Mouse (Mus musculus): ENCODE results near the gene Ddx20.

DNA sequence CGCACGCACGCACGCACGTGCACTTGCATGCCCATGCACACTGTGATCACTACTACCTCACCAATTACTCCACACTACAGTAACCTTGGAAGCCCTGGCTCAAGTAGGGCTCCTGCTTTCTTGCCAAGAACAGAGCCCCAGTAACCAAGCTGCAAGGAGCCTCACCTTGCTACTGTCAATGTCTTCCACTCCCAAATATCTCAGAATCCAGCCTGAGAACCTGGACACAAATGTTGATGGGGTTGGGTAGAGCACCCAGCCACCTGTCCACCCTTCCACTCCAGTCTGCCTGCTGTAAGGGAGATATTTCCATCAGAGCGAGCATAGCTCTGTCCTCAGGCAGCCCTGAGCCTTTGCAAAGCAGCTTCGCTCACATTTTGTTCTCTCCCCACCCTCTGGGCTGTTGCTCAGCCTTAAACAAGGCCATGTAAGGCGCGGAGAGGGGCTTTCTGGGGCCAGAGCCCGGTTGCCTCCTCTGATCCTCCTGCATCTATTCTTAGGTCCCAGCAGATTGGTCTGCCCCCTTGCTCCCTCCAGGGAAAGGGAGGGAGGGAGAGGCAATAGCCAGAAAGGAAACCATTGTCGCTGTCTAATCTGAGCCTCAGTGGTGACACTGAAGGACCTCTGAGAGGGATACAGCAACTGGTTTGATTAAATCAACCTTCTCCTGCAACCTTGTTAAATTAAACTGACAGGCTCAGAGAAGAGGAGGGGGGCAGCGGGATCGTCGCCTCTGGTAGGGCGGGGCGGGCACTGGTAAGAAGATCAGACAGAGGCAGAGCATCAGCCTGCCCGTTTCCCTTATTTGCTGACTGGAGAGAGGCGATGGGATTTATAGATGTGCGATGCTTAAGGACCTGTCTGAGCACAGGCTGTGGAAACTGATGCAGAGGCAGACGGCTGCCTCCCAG is 8.4 kb upstream of the Ddx20 start:
- TF ChIP-seq CTCF (IDR thresholded peaks at IDR 0.05; ENCODE audit: control insufficient read depth, insufficient read depth, insufficient replicate concordance, low read depth, low read length) = no peak
- no peak for TF ChIP-seq POLR2A (IDR thresholded peaks at IDR 0.05; ENCODE audit: control insufficient read depth, low read depth, low read length)
